Mouse (Mus musculus) neural tube, embryonic 15.5 days (tissue): Measurements from ENCODE around the gene Axin2. TPM values are rescaled to one million over a fixed set of nuclear protein-coding genes. Genes with fewer than 3 reads are reported as not detected.

Experiments used
- ATAC-seq: fragments of 200-750 bp; cut with Nextera tagmentation; 2 replicates; pipeline ENCODE4 v1.8.0; 2017; ENCODE audit warnings: mild to moderate bottlenecking, moderate TSS enrichment, moderate library complexity; ENCODE audit not compliant: low FRiP score
- H3K27ac ChIP-seq: fragments of 300-500 bp; sonication (generic); replicated peaks from 2 replicates; pipeline ENCODE4 v1.5.1; 2015; ENCODE audit warnings: mild to moderate bottlenecking, inconsistent platforms
- H3K27me3 ChIP-seq: fragments of 300-500 bp; sonication (generic); replicated peaks from 2 replicates; pipeline ENCODE4 v1.6.1; 2015; ENCODE audit warnings: inconsistent platforms
- H3K36me3 ChIP-seq: fragments of 300-500 bp; sonication (generic); 2 replicates; pipeline ENCODE4 v1.6.1; 2015; ENCODE audit warnings: inconsistent platforms
- H3K4me1 ChIP-seq: fragments of 300-500 bp; sonication (generic); 2 replicates; pipeline ENCODE4 v1.6.1; 2015; ENCODE audit warnings: inconsistent platforms
- H3K4me2 ChIP-seq: fragments of 300-500 bp; sonication (generic); 2 replicates; pipeline ENCODE4 v1.6.1; 2015; ENCODE audit warnings: inconsistent platforms, mild to moderate bottlenecking, moderate library complexity
- H3K4me3 ChIP-seq: fragments of 300-500 bp; sonication (generic); replicated peaks from 2 replicates; pipeline ENCODE4 v1.5.1; 2015; ENCODE audit warnings: mild to moderate bottlenecking, inconsistent platforms
- H3K9ac ChIP-seq: fragments of 300-500 bp; sonication (generic); replicated peaks from 2 replicates; pipeline ENCODE4 v1.6.1; 2015; ENCODE audit warnings: mild to moderate bottlenecking, inconsistent platforms
- H3K9me3 ChIP-seq: fragments of 300-500 bp; sonication (generic); replicated peaks from 2 replicates; pipeline ENCODE4 v1.6.1; 2016; ENCODE audit warnings: inconsistent platforms
- WGBS: fragments of 180-500 bp; shearing (Covaris S2); methylation state at CpG from one replicate; pipeline ENCODE4 v1.1.7; 2015; ENCODE audit warnings: mixed read lengths; 5-methylcytosine and 5-hydroxymethylcytosine counted together
- polyA plus RNA-seq: library from polyadenylated mRNA; unstranded; fragments of >200 nt; fragmentation: Nextera tagmentation; extraction: Ambion mirVana; gene quantifications from 2 replicates; pipeline ENCODE4 v1.2.1, GENCODE M21; 2015

Axin2 gene
- polyA plus RNA-seq, 1 experiment from 2014 or later, result 6.3 TPM

GRCm38 (mm10) chr11:108984711-108985419 is 64.7 kb downstream of the Axin2 start:
- Histone ChIP-seq H3K4me3 (no peak overlapping the region), H3K9ac (no peak overlapping the region)
- WGBS, result 79% methylated on average over 5 of the region's 5 CpGs

GRCm38 (mm10) chr11:108985836-108986235 is 65.7 kb downstream of the Axin2 start:
- Histone ChIP-seq H3K4me3 (no peak overlapping the region), H3K9ac (no peak overlapping the region), H3K4me1 (no peaks in the 10 kb centered on the region), H3K27me3 (no peaks in the 10 kb centered on the region), H3K9me3 (no peaks in the 10 kb centered on the region), H3K4me2 (no peak overlapping the region), H3K27ac (no peak overlapping the region), H3K36me3 (no peaks in the 10 kb centered on the region)
- WGBS, result 84% methylated on average over 7 of the region's 7 CpGs
- ATAC-seq, result no peak

More at GRCm38 (mm10) chr11:108984711-108985419, 64.7 kb downstream of the Axin2 start:
- no peak for ATAC-seq
- H3K9me3 ChIP-seq, result no peaks in the 10 kb centered on the region
- H3K27me3 ChIP-seq, result no peaks in the 10 kb centered on the region
- no peaks in the 10 kb centered on the region for H3K36me3 ChIP-seq
- no peak overlapping the region for H3K4me2 ChIP-seq
- H3K4me1 ChIP-seq, result no peaks in the 10 kb centered on the region
- no peak overlapping the region for H3K27ac ChIP-seq

- ATAC-seq, result no peak
Measured at GRCm38 (mm10) chr11:108987226-108987625, 67.1 kb downstream of the Axin2 start.

GRCm38 (mm10) chr11:108987705-108988104 is 67.6 kb downstream of the Axin2 start:
- ATAC-seq, result no peak
- Histone ChIP-seq H3K9me3 (no peaks in the 10 kb centered on the region), H3K27me3 (no peaks in the 10 kb centered on the region), H3K4me3 (no peak overlapping the region), H3K27ac (no peak overlapping the region), H3K4me2 (no peak overlapping the region), H3K9ac (no peak overlapping the region), H3K4me1 (no peaks in the 10 kb centered on the region), H3K36me3 (no peaks in the 10 kb centered on the region)
- 88% methylated on average over 4 of the region's 4 CpGs for WGBS

More at GRCm38 (mm10) chr11:108987226-108987625, 67.1 kb downstream of the Axin2 start:
- Histone ChIP-seq H3K27me3 (no peaks in the 10 kb centered on the region), H3K27ac (no peak overlapping the region), H3K36me3 (no peaks in the 10 kb centered on the region), H3K4me2 (no peak overlapping the region), H3K9me3 (no peaks in the 10 kb centered on the region), H3K9ac (no peak overlapping the region), H3K4me1 (no peaks in the 10 kb centered on the region), H3K4me3 (no peak overlapping the region)
- 85% methylated on average over 3 of the region's 3 CpGs for WGBS

- WGBS, result 94% methylated on average over 6 of the region's 6 CpGs
- H3K9me3 ChIP-seq, result no peaks in the 10 kb centered on the region
- H3K4me3 ChIP-seq, result no peak overlapping the region
- H3K27ac ChIP-seq, result no peak overlapping the region
- no peaks in the 10 kb centered on the region for H3K4me1 ChIP-seq
- H3K9ac ChIP-seq, result no peak overlapping the region
- no peaks in the 10 kb centered on the region for H3K36me3 ChIP-seq
- no peaks in the 10 kb centered on the region for H3K27me3 ChIP-seq
- no peak for ATAC-seq
- H3K4me2 ChIP-seq, result no peak overlapping the region
Measured at GRCm38 (mm10) chr11:108988258-108988657, 68.1 kb downstream of the Axin2 start.

GRCm38 (mm10) chr11:108989940-108990339 is 69.8 kb downstream of the Axin2 start:
- no peaks in the 10 kb centered on the region for H3K9me3 ChIP-seq
- H3K4me3 ChIP-seq, result no peak overlapping the region
- H3K9ac ChIP-seq, result no peak overlapping the region
- whole genome bisulfite sequencing, result 60% methylated on average over 8 of the region's 8 CpGs
- no peaks in the 10 kb centered on the region for H3K27me3 ChIP-seq
- H3K27ac ChIP-seq, result no peak overlapping the region
- no peak for ATAC-seq
- no peak overlapping the region for H3K4me2 ChIP-seq
- no peaks in the 10 kb centered on the region for H3K36me3 ChIP-seq
- H3K4me1 ChIP-seq, result no peaks in the 10 kb centered on the region

- H3K27ac ChIP-seq, result no peak overlapping the region
- WGBS, result 98% methylated on average over 6 of the region's 6 CpGs
- H3K9ac ChIP-seq, result no peak overlapping the region
- H3K9me3 ChIP-seq, result no peaks in the 10 kb centered on the region
- H3K4me1 ChIP-seq, result no peaks in the 10 kb centered on the region
- H3K36me3 ChIP-seq, result no peaks in the 10 kb centered on the region
- H3K4me2 ChIP-seq, result no peak overlapping the region
- no peak overlapping the region for H3K4me3 ChIP-seq
- ATAC-seq, result no peak
- no peaks in the 10 kb centered on the region for H3K27me3 ChIP-seq
Measured at GRCm38 (mm10) chr11:108993414-108993813, 73.3 kb downstream of the Axin2 start.

- H3K9ac ChIP-seq, result no peak overlapping the region
- WGBS, result 26% methylated on average over 10 of the region's 10 CpGs
Measured at GRCm38 (mm10) chr11:108995196-108995989, 75.2 kb downstream of the Axin2 start.

GRCm38 (mm10) chr11:108995990-108996533 is 75.9 kb downstream of the Axin2 start:
- no peaks in the 10 kb centered on the region for H3K27me3 ChIP-seq
- WGBS, result 65% methylated on average over 2 of the region's 2 CpGs
- no peak overlapping the region for H3K27ac ChIP-seq
- H3K36me3 ChIP-seq, result no peaks in the 10 kb centered on the region; the same call in 1 of the 2 replicates
- H3K4me2 ChIP-seq, result no peak overlapping the region
- H3K4me3 ChIP-seq, result no peak overlapping the region
- no peak for ATAC-seq
- no peak overlapping the region for H3K9ac ChIP-seq
- H3K9me3 ChIP-seq, result 0 out of 2 replicates have a peak, but pooled peaks cover 4% of the 10 kb centered on the region
- H3K4me1 ChIP-seq, result no peaks in the 10 kb centered on the region

More at GRCm38 (mm10) chr11:108995196-108995989, 75.2 kb downstream of the Axin2 start:
- no peak overlapping the region for H3K4me3 ChIP-seq
- H3K9me3 ChIP-seq, result 0 out of 2 replicates have a peak, but pooled peaks cover 3% of the 10 kb centered on the region
- ATAC-seq, result no peak
- H3K27me3 ChIP-seq, result no peaks in the 10 kb centered on the region
- no peaks in the 10 kb centered on the region; the same call in 1 of the 2 replicates for H3K36me3 ChIP-seq
- no peaks in the 10 kb centered on the region for H3K4me1 ChIP-seq
- no peak overlapping the region for H3K27ac ChIP-seq
- no peak overlapping the region for H3K4me2 ChIP-seq

- ATAC-seq, result no peak
- Histone ChIP-seq H3K9ac (no peak overlapping the region), H3K9me3 (0 out of 2 replicates have a peak, but pooled peaks cover 4% of the 10 kb centered on the region), H3K4me3 (no peak overlapping the region), H3K4me1 (no peaks in the 10 kb centered on the region), H3K4me2 (no peak overlapping the region), H3K27me3 (no peaks in the 10 kb centered on the region), H3K36me3 (no peaks in the 10 kb centered on the region; the same call in 1 of the 2 replicates), H3K27ac (no peak overlapping the region)
- 97% methylated on average over 3 of the region's 3 CpGs for WGBS
Measured at GRCm38 (mm10) chr11:108997816-108998215, 77.7 kb downstream of the Axin2 start.
